Mouse (Mus musculus) small intestine, adult 2 months (tissue): ENCODE measurements around the gene Heatr5b.

Source experiments
- CTCF ChIP-seq: fragments of 200-500 bp; IDR thresholded peaks from 2 replicates; pipeline ENCODE4 v1.5.1; 2012; ENCODE audit warnings: low read depth, mild to moderate bottlenecking, control low read depth, inconsistent platforms, low read length, moderate library complexity, mixed read lengths; ENCODE audit not compliant: insufficient replicate concordance, insufficient read length; ENCODE audit errors: extremely low read depth
- POLR2A ChIP-seq: fragments of 200-500 bp; IDR thresholded peaks from 2 replicates; pipeline ENCODE4 v1.6.1; 2012; ENCODE audit warnings: low read depth, mild to moderate bottlenecking, control low read depth, inconsistent platforms, low read length, moderate library complexity

GRCm38 (mm10) chr17:78752938-78753655 is 82.1 kb downstream of the Heatr5b start:
- TF ChIP-seq POLR2A (no peak), CTCF (no peak)
